Mouse (Mus musculus) stomach, embryonic 15.5 days (tissue): ENCODE data around the gene Siglecg. TPM values are rescaled to one million over a fixed set of nuclear protein-coding genes. Genes with fewer than 3 reads are reported as not detected.

Experiments
- ATAC-seq: fragments of 200-750 bp; cut with Nextera tagmentation; 2 replicates; pipeline ENCODE4 v1.8.0; 2017; ENCODE audit warnings: low read depth, moderate number of reproducible peaks, moderate TSS enrichment; ENCODE audit not compliant: insufficient read depth, low FRiP score
- H3K27ac ChIP-seq: fragments of 300-500 bp; sonication (generic); 2 replicates; pipeline ENCODE4 v1.5.1; 2015; ENCODE audit warnings: mild to moderate bottlenecking, inconsistent platforms
- H3K27me3 ChIP-seq: fragments of 300-500 bp; sonication (generic); replicated peaks from 2 replicates; pipeline ENCODE4 v1.6.1; 2015; ENCODE audit warnings: inconsistent platforms
- H3K36me3 ChIP-seq: fragments of 300-500 bp; sonication (generic); 2 replicates; pipeline ENCODE4 v1.6.1; 2015; ENCODE audit warnings: inconsistent platforms
- H3K4me1 ChIP-seq: fragments of 300-500 bp; sonication (generic); 2 replicates; pipeline ENCODE4 v1.6.1; 2015; ENCODE audit warnings: inconsistent platforms
- H3K4me2 ChIP-seq: fragments of 300-500 bp; sonication (generic); 2 replicates; pipeline ENCODE4 v1.6.1; 2015; ENCODE audit warnings: mild to moderate bottlenecking, inconsistent platforms
- H3K4me3 ChIP-seq: fragments of 300-500 bp; sonication (generic); replicated peaks from 2 replicates; pipeline ENCODE4 v1.5.1; 2015; ENCODE audit warnings: inconsistent platforms
- H3K9ac ChIP-seq: fragments of 300-500 bp; sonication (generic); 2 replicates; pipeline ENCODE4 v1.6.1; 2015; ENCODE audit warnings: inconsistent platforms
- H3K9me3 ChIP-seq: fragments of 300-500 bp; sonication (generic); 2 replicates; pipeline ENCODE4 v1.6.1; 2016; ENCODE audit warnings: inconsistent platforms
- WGBS: fragments of 180-500 bp; shearing (Covaris S2); methylation state at CpG from one replicate; pipeline ENCODE4 v1.1.7; 2015; 5-methylcytosine and 5-hydroxymethylcytosine counted together
- polyA plus RNA-seq: library from polyadenylated mRNA; unstranded; fragments of >200 nt; fragmentation: Nextera tagmentation; extraction: Ambion mirVana; gene quantifications from 2 replicates; pipeline ENCODE4 v1.2.1, GENCODE M21; 2015

Gene Siglecg
- polyA plus RNA-seq, 1 experiment from 2014 or later = 0.28 TPM

GRCm38 (mm10) chr7:43422995-43423617 lies 15.1 kb downstream of the Siglecg start:
- peak; percentile 83 for ATAC-seq
- WGBS = 7% methylated on average over 11 of the region's 11 CpGs
- no peaks in the 10 kb centered on the region for H3K27me3 ChIP-seq

GRCm38 (mm10) chr7:43423991-43424625 lies 16.1 kb downstream of the Siglecg start:
- H3K4me2 ChIP-seq = no peak overlapping the region
- no peak overlapping the region for H3K27ac ChIP-seq
- ATAC-seq = no peak
- no peak overlapping the region for H3K4me3 ChIP-seq
- no peaks in the 10 kb centered on the region for H3K36me3 ChIP-seq
- no peaks in the 10 kb centered on the region for H3K4me1 ChIP-seq
- H3K27me3 ChIP-seq = no peaks in the 10 kb centered on the region
- 55% methylated on average over 3 of the region's 3 CpGs for WGBS
- H3K9ac ChIP-seq = no peak overlapping the region
- no peaks in the 10 kb centered on the region for H3K9me3 ChIP-seq

More at GRCm38 (mm10) chr7:43422995-43423617, 15.1 kb downstream of the Siglecg start:
- no peak overlapping the region; the same call in 1 of the 2 replicates for H3K4me2 ChIP-seq
- H3K4me1 ChIP-seq = no peaks in the 10 kb centered on the region
- H3K9ac ChIP-seq = no peak overlapping the region
- H3K27ac ChIP-seq = no peak overlapping the region
- no peak overlapping the region for H3K4me3 ChIP-seq
- no peaks in the 10 kb centered on the region for H3K9me3 ChIP-seq
- no peaks in the 10 kb centered on the region for H3K36me3 ChIP-seq

DNA sequence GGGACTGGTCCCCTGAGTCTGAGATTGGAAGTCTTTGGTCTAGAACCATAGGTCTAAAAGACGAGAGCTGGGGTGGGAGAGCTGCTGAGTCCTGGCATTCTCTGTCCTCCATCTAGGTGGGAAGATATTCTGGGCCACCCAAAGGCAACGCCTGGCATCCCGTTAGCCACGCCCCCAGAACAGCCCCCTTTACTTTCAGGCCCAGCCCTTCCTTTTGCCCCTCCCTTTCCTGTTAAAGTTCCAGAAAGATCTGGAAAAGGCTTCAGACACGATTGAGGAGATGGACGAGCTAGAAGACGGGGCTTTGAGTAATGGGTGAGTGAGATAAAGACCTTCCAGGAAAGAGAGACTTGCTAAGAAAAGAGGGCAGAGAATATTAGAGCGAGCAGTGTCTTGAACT lies 19.4 kb downstream of the Siglecg start, which contains the start of gene Lim2:
TSS of gene Lim2 (plus strand) at position 265 of the 400 bp plus-strand sequence.
- no peak for ATAC-seq
- no peak within 1 kb of the TSS for H3K4me3 ChIP-seq
- no peak within 1 kb of the TSS for H3K9ac ChIP-seq
- no peaks in the 10 kb centered on the region for H3K36me3 ChIP-seq
- H3K27me3 ChIP-seq = no peaks in the 10 kb centered on the region
- no peak within 1 kb of the TSS for H3K4me2 ChIP-seq
- WGBS = 82% methylated on average over 8 of the region's 8 CpGs
- no peaks in the 10 kb centered on the region for H3K9me3 ChIP-seq
- H3K27ac ChIP-seq = no peak within 1 kb of the TSS
- no peaks in the 10 kb centered on the region for H3K4me1 ChIP-seq

DNA sequence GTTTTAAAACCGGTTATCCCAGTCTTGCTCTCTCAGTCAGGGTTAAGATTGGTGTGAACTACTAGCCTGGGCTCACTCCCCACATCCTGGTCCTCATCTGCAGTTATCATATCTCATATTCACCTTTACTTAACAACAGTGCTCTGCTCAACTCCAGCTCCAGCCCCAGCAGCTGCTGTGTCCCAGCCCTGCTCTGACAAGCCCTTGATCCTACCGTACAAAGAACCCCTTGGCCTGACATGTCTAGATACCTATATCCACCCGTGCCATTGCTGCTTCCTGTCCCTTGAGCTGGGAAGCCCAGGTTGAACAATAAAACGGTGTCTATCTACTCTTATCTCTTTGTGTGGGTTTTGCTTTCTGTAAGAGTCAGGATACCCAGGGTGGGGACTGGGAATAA lies 21.5 kb downstream of the Siglecg start:
- no peaks in the 10 kb centered on the region for H3K27me3 ChIP-seq

GRCm38 (mm10) chr7:43432891-43433290 lies 24.9 kb downstream of the Siglecg start:
- Histone ChIP-seq H3K27ac (no peak overlapping the region), H3K4me2 (no peak overlapping the region), H3K27me3 (no peaks in the 10 kb centered on the region), H3K4me1 (no peaks in the 10 kb centered on the region), H3K9me3 (no peaks in the 10 kb centered on the region), H3K36me3 (no peaks in the 10 kb centered on the region), H3K9ac (no peak overlapping the region), H3K4me3 (no peak overlapping the region)
- WGBS = 64% methylated on average over 4 of the region's 4 CpGs
- no peak for ATAC-seq

More for the DNA sequence above, 21.5 kb downstream of the Siglecg start:
- H3K36me3 ChIP-seq = no peaks in the 10 kb centered on the region
- H3K9ac ChIP-seq = no peak overlapping the region
- no peak overlapping the region for H3K4me3 ChIP-seq
- WGBS = 44% methylated on average over 4 of the region's 4 CpGs
- no peaks in the 10 kb centered on the region for H3K9me3 ChIP-seq
- H3K27ac ChIP-seq = no peak overlapping the region
- H3K4me1 ChIP-seq = no peaks in the 10 kb centered on the region
- ATAC-seq = no peak
- no peak overlapping the region for H3K4me2 ChIP-seq

- H3K4me1 ChIP-seq = no peaks in the 10 kb centered on the region
- H3K36me3 ChIP-seq = no peaks in the 10 kb centered on the region
- ATAC-seq = no peak
- WGBS = 91% methylated on average over 5 of the region's 5 CpGs
- H3K27me3 ChIP-seq = no peaks in the 10 kb centered on the region
- H3K27ac ChIP-seq = no peak overlapping the region
- no peaks in the 10 kb centered on the region for H3K9me3 ChIP-seq
- H3K4me3 ChIP-seq = no peak overlapping the region
- H3K4me2 ChIP-seq = no peak overlapping the region
- H3K9ac ChIP-seq = no peak overlapping the region
These were observed 26.7 kb downstream of the Siglecg start for GRCm38 (mm10) chr7:43434676-43435075.

- no peaks in the 10 kb centered on the region for H3K27me3 ChIP-seq
- ATAC-seq = no peak
- WGBS = 60% methylated on average over 10 of the region's 10 CpGs
These were observed 28.6 kb downstream of the Siglecg start, which contains the start of gene Nkg7 for GRCm38 (mm10) chr7:43436341-43437255. Gene Nkg7 (plus strand): TSS chr7:43437073.

GRCm38 (mm10) chr7:43438611-43439010 lies 30.6 kb downstream of the Siglecg start:
- whole genome bisulfite sequencing = 73% methylated on average over 4 of the region's 4 CpGs
- no peaks in the 10 kb centered on the region for H3K36me3 ChIP-seq
- no peak overlapping the region for H3K9ac ChIP-seq
- H3K4me2 ChIP-seq = no peak overlapping the region
- H3K4me3 ChIP-seq = no peak overlapping the region
- no peaks in the 10 kb centered on the region for H3K9me3 ChIP-seq
- peaks cover 4% of the 10 kb centered on the region for H3K4me1 ChIP-seq
- no peak for ATAC-seq
- H3K27me3 ChIP-seq = no peaks in the 10 kb centered on the region
- no peak overlapping the region for H3K27ac ChIP-seq

More at GRCm38 (mm10) chr7:43436341-43437255, 28.6 kb downstream of the Siglecg start, which contains the start of gene Nkg7:
- H3K4me1 ChIP-seq = no peaks in the 10 kb centered on the region
- H3K9ac ChIP-seq = no peak within 1 kb of the TSS
- H3K9me3 ChIP-seq = no peaks in the 10 kb centered on the region
- no peak within 1 kb of the TSS for H3K4me3 ChIP-seq
- H3K36me3 ChIP-seq = no peaks in the 10 kb centered on the region
- no peak within 1 kb of the TSS for H3K4me2 ChIP-seq
- no peak within 1 kb of the TSS for H3K27ac ChIP-seq

- Histone ChIP-seq H3K27me3 (no peaks in the 10 kb centered on the region), H3K9ac (no peak within 1 kb of the TSS), H3K9me3 (no peaks in the 10 kb centered on the region), H3K4me1 (peaks cover 14% of the 10 kb centered on the region), H3K36me3 (no peaks in the 10 kb centered on the region), H3K4me2 (no peak within 1 kb of the TSS), H3K4me3 (no peak within 1 kb of the TSS), H3K27ac (no peak within 1 kb of the TSS)
- no peak for ATAC-seq
- 77% methylated on average over 6 of the region's 6 CpGs for WGBS
These were observed 32.5 kb downstream of the Siglecg start, which contains the start of gene Cldnd2 for GRCm38 (mm10) chr7:43440482-43440881. Gene Cldnd2 (plus strand): TSS chr7:43440782.

DNA sequence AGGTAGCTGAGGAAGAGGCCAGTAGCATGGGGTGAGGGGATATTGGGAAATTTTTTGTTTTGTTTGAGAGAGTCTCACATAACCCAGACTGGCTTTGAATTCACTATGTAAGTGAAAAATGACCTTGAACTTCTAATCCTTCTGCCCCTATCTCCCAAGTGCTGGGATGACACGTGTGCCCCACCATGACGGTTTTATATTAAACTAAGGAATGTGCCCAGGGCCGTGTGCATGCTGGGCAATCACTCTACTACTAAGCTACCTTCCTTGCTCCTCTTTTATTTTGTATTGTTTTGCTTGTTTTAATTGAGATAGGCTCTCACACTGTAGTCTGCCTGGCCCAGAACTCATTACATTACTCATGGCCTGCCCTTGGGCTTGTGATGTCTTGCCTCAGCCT lies 33.1 kb downstream of the Siglecg start:
- no peak overlapping the region for H3K4me3 ChIP-seq
- H3K27ac ChIP-seq = no peak overlapping the region
- H3K27me3 ChIP-seq = no peaks in the 10 kb centered on the region
- no peak overlapping the region for H3K4me2 ChIP-seq
- no peak for ATAC-seq
- no peaks in the 10 kb centered on the region for H3K36me3 ChIP-seq
- peaks cover 14% of the 10 kb centered on the region for H3K4me1 ChIP-seq
- H3K9me3 ChIP-seq = no peaks in the 10 kb centered on the region
- H3K9ac ChIP-seq = no peak overlapping the region
- WGBS = 75% methylated on average over 3 of the region's 3 CpGs

- Histone ChIP-seq H3K9ac (peak overlapping the region; percentile 49; the same call in 1 of the 2 replicates), H3K4me3 (peak overlapping the region; percentile 62), H3K4me2 (peak overlapping the region; percentile 89), H3K27ac (peak overlapping the region; percentile 100), H3K27me3 (no peaks in the 10 kb centered on the region), H3K36me3 (no peaks in the 10 kb centered on the region), H3K9me3 (no peaks in the 10 kb centered on the region), H3K4me1 (peaks cover 14% of the 10 kb centered on the region)
- WGBS = 12% methylated on average over 9 of the region's 9 CpGs
- ATAC-seq = no peak
These were observed 34.7 kb downstream of the Siglecg start for GRCm38 (mm10) chr7:43442684-43443083.
